Mouse (Mus musculus) heart, postnatal 0 days (tissue): Measurements from ENCODE around the gene Gja4. TPM values are rescaled to one million over a fixed set of nuclear protein-coding genes. Genes with fewer than 3 reads are reported as not detected.

Source experiments
- ATAC-seq: fragments of 200-750 bp; cut with Nextera tagmentation; 2 replicates; pipeline ENCODE4 v1.8.0; 2017; ENCODE audit warnings: low read depth, moderate number of reproducible peaks, moderate library complexity; ENCODE audit not compliant: insufficient read depth
- DNase-seq: peaks from one replicate; pipeline ENCODE4 v3.0.0-alpha.2; 2016; ENCODE audit warnings: low spot score
- H3K27ac ChIP-seq: fragments of 300-500 bp; sonication (generic); 2 replicates; pipeline ENCODE4 v1.5.1; 2014; ENCODE audit warnings: low read depth, mild to moderate bottlenecking
- H3K27me3 ChIP-seq: fragments of 300-500 bp; sonication (generic); 2 replicates; pipeline ENCODE4 v1.6.1; 2014; ENCODE audit warnings: low read length, mixed read lengths; ENCODE audit not compliant: control insufficient read depth, insufficient read depth
- H3K36me3 ChIP-seq: fragments of 300-500 bp; sonication (generic); replicated peaks from 2 replicates; pipeline ENCODE4 v1.6.1; 2014; ENCODE audit warnings: low read length, mixed read lengths; ENCODE audit not compliant: control insufficient read depth, insufficient read depth
- H3K4me1 ChIP-seq: fragments of 300-500 bp; sonication (generic); 2 replicates; pipeline ENCODE4 v1.6.1; 2014; ENCODE audit warnings: antibody characterized with exemption; ENCODE audit not compliant: control insufficient read depth, insufficient read depth
- H3K4me2 ChIP-seq: fragments of 300-500 bp; sonication (generic); 2 replicates; pipeline ENCODE4 v1.6.1; 2014; ENCODE audit warnings: low read depth, mild to moderate bottlenecking, low read length, moderate library complexity
- H3K4me3 ChIP-seq: fragments of 300-500 bp; sonication (generic); 2 replicates; pipeline ENCODE4 v1.5.1; 2014; ENCODE audit warnings: low read depth, low read length
- H3K9ac ChIP-seq: fragments of 300-500 bp; sonication (generic); replicated peaks from 2 replicates; pipeline ENCODE4 v1.6.1; 2014; ENCODE audit warnings: low read depth, low read length, mixed read lengths
- H3K9me3 ChIP-seq: fragments of 300-500 bp; sonication (generic); replicated peaks from 2 replicates; pipeline ENCODE4 v1.6.1; 2016; ENCODE audit warnings: low read length; ENCODE audit not compliant: control insufficient read depth
- CTCF ChIP-seq: IDR thresholded peaks from 2 replicates; pipeline ENCODE4 v1.5.1; 2016; ENCODE audit warnings: antibody characterized with exemption, control low read depth, low read depth
- EP300 ChIP-seq: IDR thresholded peaks from 2 replicates; pipeline ENCODE4 v1.6.1; 2016; ENCODE audit warnings: antibody characterized with exemption, low read depth
- WGBS: fragments of 180-500 bp; shearing (Covaris S2); extraction: QIAGEN DNeasy Blood & Tissue Kit; methylation state at CpG from one replicate; pipeline ENCODE4 v1.1.7; 2014; 5-methylcytosine and 5-hydroxymethylcytosine counted together
- polyA plus RNA-seq: library from polyadenylated mRNA; unstranded; fragments of >200 nt; fragmentation: Nextera tagmentation; extraction: Ambion mirVana; gene quantifications from 2 replicates; pipeline ENCODE4 v1.2.1, GENCODE M21; 2015
- total RNA-seq: library from RNA; depleted of rRNA; stranded (reverse); fragments of >200 nt; gene quantifications from 2 replicates; pipeline ENCODE4 v1.2.3, GENCODE M21; 2014; ENCODE audit warnings: low replicate concordance

Gene Gja4
- total and polyA plus RNA-seq, 2 experiments from 2014 or later, result 23.4 to 38.4 TPM

- H3K9me3 ChIP-seq, result no peaks in the 10 kb centered on the region
Observed at GRCm38 (mm10) chr4:127323651-127324050, 9.8 kb upstream of the Gja4 start.

DNA sequence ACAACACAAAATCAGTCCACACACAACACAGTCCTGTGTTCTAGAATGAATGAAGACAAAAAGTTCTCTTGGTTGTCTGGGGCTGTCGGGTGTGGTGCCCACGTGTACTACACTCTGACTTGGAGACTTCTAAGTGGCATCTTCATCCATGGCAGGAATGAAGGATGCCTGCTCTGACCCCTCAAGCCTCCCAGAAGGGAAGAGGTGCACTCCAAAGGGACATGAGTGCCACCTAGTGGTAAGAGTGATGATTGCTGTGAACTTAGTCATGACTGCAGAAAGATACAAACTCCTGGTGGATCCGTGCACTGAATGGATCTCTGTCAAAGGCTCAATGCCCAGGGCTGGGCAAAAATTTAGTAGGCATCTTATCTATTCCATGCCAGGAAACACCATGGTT, 5.8 kb upstream of the Gja4 start:
- WGBS, result 6% methylated on average over 3 of the region's 3 CpGs
- Histone ChIP-seq H3K4me2 (no peak overlapping the region), H3K36me3 (no peaks in the 10 kb centered on the region), H3K4me3 (no peak overlapping the region), H3K4me1 (no peaks in the 10 kb centered on the region), H3K27me3 (0 out of 2 replicates have a peak, but pooled peaks cover 3% of the 10 kb centered on the region), H3K9ac (no peak overlapping the region), H3K9me3 (no peaks in the 10 kb centered on the region), H3K27ac (no peak overlapping the region)
- peak; percentile 27 for ATAC-seq
- peak; percentile 70 for DNase-seq
- TF ChIP-seq EP300 (no peak), CTCF (peak; percentile 98)

More at GRCm38 (mm10) chr4:127323651-127324050, 9.8 kb upstream of the Gja4 start:
- Histone ChIP-seq H3K4me2 (no peak overlapping the region), H3K36me3 (no peaks in the 10 kb centered on the region), H3K4me1 (no peaks in the 10 kb centered on the region), H3K9ac (no peak overlapping the region), H3K27me3 (peaks cover 26% of the 10 kb centered on the region), H3K27ac (no peak overlapping the region), H3K4me3 (no peak overlapping the region)
- DNase-seq, result no peak
- WGBS, result 71% methylated on average over 3 of the region's 3 CpGs
- no peak for ATAC-seq
- no peak for TF ChIP-seq EP300
- no peak for TF ChIP-seq CTCF

DNA sequence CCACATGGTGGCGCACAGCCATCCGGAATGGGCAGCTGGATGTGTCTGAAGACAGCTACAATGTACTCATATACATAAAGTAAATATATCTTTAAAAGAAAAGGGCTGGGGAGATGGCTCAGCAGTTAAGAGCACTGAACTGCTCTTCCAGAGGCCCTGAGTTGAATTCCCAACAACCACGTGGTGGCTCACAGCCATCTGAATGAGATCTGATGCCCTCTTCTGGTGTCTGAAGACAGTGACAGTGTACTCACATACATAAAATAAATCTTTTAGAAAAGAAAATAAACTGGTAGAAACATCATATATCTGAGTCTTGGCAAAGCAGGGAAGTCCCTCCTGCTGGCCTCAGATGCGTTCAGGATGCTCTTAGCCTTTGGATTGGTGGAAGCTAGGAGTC, 3.3 kb upstream of the Gja4 start:
- no peaks in the 10 kb centered on the region for H3K4me1 ChIP-seq
- 55% methylated on average over 4 of the region's 4 CpGs for WGBS
- no peak overlapping the region for H3K9ac ChIP-seq
- no peak overlapping the region for H3K4me3 ChIP-seq
- no peak overlapping the region for H3K4me2 ChIP-seq
- TF ChIP-seq CTCF, result peak; percentile 30; the same call in 1 of the 2 replicates
- no peak for TF ChIP-seq EP300
- no peaks in the 10 kb centered on the region for H3K36me3 ChIP-seq
- H3K9me3 ChIP-seq, result no peaks in the 10 kb centered on the region
- H3K27me3 ChIP-seq, result peaks cover 26% of the 10 kb centered on the region
- H3K27ac ChIP-seq, result no peak overlapping the region
- no peak for ATAC-seq
- no peak for DNase-seq

GRCm38 (mm10) chr4:127315753-127316152, 1.9 kb upstream of the Gja4 start:
- H3K27me3 ChIP-seq, result peaks cover 32% of the 10 kb centered on the region
- H3K4me2 ChIP-seq, result no peak overlapping the region
- H3K27ac ChIP-seq, result no peak overlapping the region
- no peak overlapping the region for H3K4me3 ChIP-seq
- H3K9ac ChIP-seq, result no peak overlapping the region
- DNase-seq, result no peak
- no peaks in the 10 kb centered on the region for H3K36me3 ChIP-seq
- no peaks in the 10 kb centered on the region for H3K4me1 ChIP-seq
- no peak for ATAC-seq
- WGBS, result 71% methylated on average over 8 of the region's 8 CpGs
- TF ChIP-seq CTCF, result no peak
- no peak for TF ChIP-seq EP300
- H3K9me3 ChIP-seq, result no peaks in the 10 kb centered on the region

- WGBS, result 54% methylated on average over 9 of the region's 9 CpGs
- Histone ChIP-seq H3K36me3 (no peaks in the 10 kb centered on the region), H3K27ac (peak overlapping the region; percentile 40), H3K9me3 (no peaks in the 10 kb centered on the region), H3K9ac (peak overlapping the region; percentile 63; the same call in 1 of the 2 replicates), H3K27me3 (peaks cover 32% of the 10 kb centered on the region), H3K4me3 (no peak overlapping the region), H3K4me1 (no peaks in the 10 kb centered on the region), H3K4me2 (peak overlapping the region; percentile 92)
- ATAC-seq (no peak), DNase-seq (no peak)
- TF ChIP-seq EP300 (no peak), CTCF (no peak)
Observed at GRCm38 (mm10) chr4:127314585-127314984, 746 bp upstream of the Gja4 start.

- Histone ChIP-seq H3K9me3 (no peaks in the 10 kb centered on the region), H3K27ac (no peak overlapping the region), H3K27me3 (peaks cover 32% of the 10 kb centered on the region), H3K4me2 (peak overlapping the region; percentile 92), H3K4me1 (no peaks in the 10 kb centered on the region), H3K4me3 (peak overlapping the region; percentile 62), H3K36me3 (no peaks in the 10 kb centered on the region), H3K9ac (no peak overlapping the region)
- 64% methylated on average over 24 of the region's 24 CpGs for WGBS
- DNase-seq, result no peak
- ATAC-seq, result no peak
- TF ChIP-seq EP300 (no peak), CTCF (no peak)
Observed at GRCm38 (mm10) chr4:127312349-127312748, 1.5 kb downstream of the Gja4 start.
